Mouse (Mus musculus) stomach, postnatal 0 days (tissue): ENCODE results near the gene Adamts4.

ENCODE experiments used
- CTCF ChIP-seq: IDR thresholded peaks from 2 replicates; pipeline ENCODE4 v1.5.1; 2016; ENCODE audit warnings: antibody characterized with exemption, low read depth, mild to moderate bottlenecking, moderate library complexity
- EP300 ChIP-seq: optimal IDR thresholded peaks from 2 replicates; pipeline ENCODE3; 2016; ENCODE audit warnings: antibody characterized with exemption

DNA sequence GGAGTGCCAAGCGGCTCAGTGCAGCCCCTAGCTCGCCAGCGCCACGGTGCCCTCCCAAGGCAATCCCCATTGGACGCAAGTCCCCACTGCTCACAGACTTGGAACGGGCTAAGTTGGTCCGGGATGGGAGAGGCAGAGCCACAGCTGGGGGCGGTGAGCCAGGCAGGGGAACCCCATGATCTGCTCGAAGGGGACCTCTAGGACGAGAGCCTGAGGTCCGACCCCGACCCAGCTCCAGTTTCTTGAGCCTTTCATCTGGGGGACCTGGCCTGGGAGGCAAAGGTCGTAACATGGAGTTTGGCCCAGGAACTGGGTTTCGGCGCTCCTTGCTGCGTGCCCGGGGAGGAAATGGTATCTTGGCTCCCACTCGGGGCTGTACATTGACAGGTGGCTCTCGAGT, 36.3 kb downstream of the Adamts4 start:
- TF ChIP-seq CTCF (no peak), EP300 (no peak)
